Comparison of ENCODE assay signal across 9 mouse cellular contexts in the genomic region with DNA sequence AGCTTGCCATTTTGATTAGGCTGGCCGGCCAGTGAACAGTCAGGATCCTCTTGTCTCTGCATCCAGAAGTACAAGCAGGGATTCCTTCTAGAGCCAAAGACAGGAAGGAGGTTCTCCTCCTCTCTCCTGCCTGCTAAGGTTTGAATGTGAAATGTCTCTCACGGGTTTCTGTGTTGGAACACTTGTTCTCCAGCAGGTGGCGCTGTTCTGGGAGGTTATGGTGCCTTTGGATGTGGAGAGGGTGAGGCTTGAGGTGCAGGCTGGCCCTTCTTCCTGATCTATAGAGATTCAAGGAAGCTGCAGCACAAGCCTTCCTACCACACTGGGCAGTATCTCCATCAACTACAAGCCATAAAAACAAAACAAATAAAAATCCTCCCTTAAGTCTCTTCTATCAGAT.
A peak's percentile ranks its signal among the peaks of the same experiment; 100 is the strongest.
DNase-seq lines count a peak whose midpoint lies in the region; ATAC-seq and TF ChIP-seq lines count a peak whose summit lies in the region.
"Had no signal": no experiment of that assay in that cellular context is flagged by ENCODE, and none has a peak within 500 bp of the region (broad histone marks: within the 10 kb centered on the region; RNA-seq: fewer than 3 reads in every experiment).

No protein-coding gene starts in this region.

- no peak for TF ChIP-seq POLR2A in brain, embryonic 14.5 days (IDR thresholded peaks at IDR 0.05; ENCODE audit: borderline replicate concordance, extremely low read depth, insufficient read depth, insufficient read length, poor library complexity, severe bottlenecking)
- TF ChIP-seq POLR2A in olfactory bulb, adult 2 months (IDR thresholded peaks at IDR 0.05; ENCODE audit: insufficient read depth, low read depth, low read length): no peak

- no peak for ATAC-seq in activated CD4-positive, CD25-positive, alpha-beta regulatory T cell, adult 4 months

- no peak overlapping the region for H3K27ac ChIP-seq in gastrocnemius, adult 2 months
- no peak overlapping the region for H3K27ac ChIP-seq in olfactory bulb, adult 2 months (ENCODE audit: insufficient read depth, low read depth, low read length)
- H3K27ac ChIP-seq: embryonic facial prominence, embryonic 13.5 days had no signal

- peaks cover 3% of the 10 kb centered on the region; the same call in 1 of the 2 replicates for H3K4me1 ChIP-seq in olfactory bulb, adult 2 months (ENCODE audit: control insufficient read depth, insufficient read depth, low read length)

- DNase-seq in gastrocnemius, adult 2 months: peak; percentile 46
- no peak for DNase-seq in gastrocnemius, postnatal 14 days
- DNase-seq in right cerebral cortex, postnatal 4 days: peak; percentile 72
- no peak for DNase-seq in right cerebral cortex, postnatal 14 days
- DNase-seq in brain, embryonic 14.5 days (ENCODE audit: low read depth): peak; percentile 70
- DNase-seq in gastrocnemius, adult 8-10 months (ENCODE audit: low spot score in 2 of 2): no peak

- H3K4me3 ChIP-seq in gastrocnemius, adult 2 months: no peak overlapping the region
- H3K4me3 ChIP-seq in olfactory bulb, adult 2 months (ENCODE audit: insufficient read depth, low read depth, low read length): no peak overlapping the region
- H3K4me3 ChIP-seq: embryonic facial prominence, embryonic 13.5 days had no signal

- TF ChIP-seq CTCF in gastrocnemius, adult 2 months (IDR thresholded peaks at IDR 0.05): peak; percentile 75
- peak; percentile 84 for TF ChIP-seq CTCF in brain, embryonic 14.5 days (IDR thresholded peaks at IDR 0.05; ENCODE audit: borderline replicate concordance, extremely low read depth, insufficient read depth, insufficient read length)
- peak; percentile 33; the same call in 1 of the 2 replicates for TF ChIP-seq CTCF in olfactory bulb, adult 2 months (IDR thresholded peaks at IDR 0.05; ENCODE audit: insufficient read depth, low read depth, low read length)

- intact Hi-C loops in gastrocnemius, adult 2 months (cut with DNase I): no loop called here
- intact Hi-C loops in gastrocnemius, postnatal 14 days (cut with DNase I; ENCODE audit: low total_unique reads): no loop called here

- 27% methylated on average over 3 of the region's 3 CpGs for WGBS in olfactory bulb, adult 2 months

Comparison
In these comparisons a context has a peak if more than half of its experiments do, and no peak if none do; other contexts are left out.
1. DNase-seq: peak in gastrocnemius, adult 2 months (single experiment), right cerebral cortex, postnatal 4 days (single experiment) and brain, embryonic 14.5 days (single experiment); none in gastrocnemius, postnatal 14 days (single experiment), right cerebral cortex, postnatal 14 days (single experiment) and gastrocnemius, adult 8-10 months (0 of 2).
2. CTCF ChIP-seq: peak in every context shown above with its lines; median percentile 84 in brain, embryonic 14.5 days; 75 in gastrocnemius, adult 2 months; 33 in olfactory bulb, adult 2 months.